Mouse (Mus musculus): ENCODE measurements around the gene Hpse.

- TF ChIP-seq POLR2A (IDR thresholded peaks at IDR 0.05; ENCODE audit: low read depth, low read length) (no peak), CTCF (IDR thresholded peaks at IDR 0.05; ENCODE audit: extremely low read depth, insufficient read length, insufficient replicate concordance, low read depth, low read length) (no peak)
Measured at GRCm38 (mm10) chr5:100666965-100667364, 52.6 kb downstream of the Hpse start.

Data from small intestine, adult 2 months (tissue).